Mouse (Mus musculus): Measurements from ENCODE around the gene Hspa12a. TPM values are rescaled to one million over a fixed set of nuclear protein-coding genes. Genes with fewer than 3 reads are reported as not detected.

Hspa12a gene
- polyA plus RNA-seq, 1 experiment from 2014 or later = 1.3 TPM

DNA sequence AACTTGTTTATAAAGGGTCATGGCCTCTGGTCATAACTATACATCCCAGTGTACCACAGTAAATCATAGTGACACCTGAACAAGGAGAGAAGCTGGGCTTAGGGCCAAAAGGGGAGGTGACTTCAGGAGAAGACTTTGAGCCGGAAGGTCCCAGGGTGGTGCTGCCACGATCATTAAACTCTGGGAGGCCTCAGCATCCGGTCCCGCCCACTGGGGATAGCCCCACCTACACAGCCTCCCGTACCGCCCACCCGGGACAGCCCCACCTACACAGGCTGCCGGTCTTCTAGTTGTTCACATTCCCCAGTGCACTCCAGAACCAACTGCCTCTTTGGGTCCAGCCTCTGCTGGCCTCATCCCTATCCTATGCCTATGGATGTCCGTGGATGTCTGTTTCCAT, 184.0 kb downstream of the Hspa12a start, which contains the start of gene Pnliprp2:
Gene Pnliprp2, plus strand, starts transcription at position 297 of the 400 bp plus-strand sequence.
- Histone ChIP-seq H3K9ac (no peak within 1 kb of the TSS), H3K36me3 (no peaks in the 10 kb centered on the region), H3K4me1 (no peaks in the 10 kb centered on the region), H3K4me2 (no peak within 1 kb of the TSS), H3K4me3 (no peak within 1 kb of the TSS), H3K27me3 (replicated peaks) (no peaks in the 10 kb centered on the region), H3K27ac (no peak within 1 kb of the TSS), H3K9me3 (replicated peaks) (0 out of 2 replicates have a peak, but pooled peaks cover 5% of the 10 kb centered on the region)
- ATAC-seq = no peak
- WGBS (ENCODE audit: insufficient replicate concordance) = 45% methylated on average over 9 of the region's 9 CpGs

DNA sequence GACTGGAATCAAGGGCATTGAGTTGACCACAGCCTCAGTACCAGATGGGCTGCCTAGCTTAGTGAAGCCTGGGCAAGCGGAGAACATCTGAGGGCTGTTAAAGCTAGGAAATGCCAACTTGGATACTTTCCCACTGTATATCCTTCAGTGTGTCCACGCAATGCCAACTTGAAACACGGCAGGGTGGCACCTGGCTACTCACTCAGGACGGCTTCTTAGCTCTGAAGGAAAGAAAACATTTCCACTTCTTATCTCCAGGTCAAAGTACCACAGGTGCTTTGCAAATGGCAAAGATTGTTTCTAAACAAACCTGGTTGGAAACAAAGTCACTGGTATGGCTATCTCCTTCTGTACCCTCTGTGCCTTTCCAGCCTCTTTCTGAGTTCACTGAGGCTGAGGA, 184.6 kb downstream of the Hspa12a start:
- WGBS (ENCODE audit: insufficient replicate concordance) = 67% methylated on average over 4 of the region's 4 CpGs
- Histone ChIP-seq H3K4me2 (no peak overlapping the region), H3K27ac (no peak overlapping the region), H3K9me3 (replicated peaks) (0 out of 2 replicates have a peak, but pooled peaks cover 5% of the 10 kb centered on the region), H3K4me3 (no peak overlapping the region), H3K9ac (no peak overlapping the region), H3K36me3 (no peaks in the 10 kb centered on the region), H3K27me3 (replicated peaks) (no peaks in the 10 kb centered on the region), H3K4me1 (no peaks in the 10 kb centered on the region)
- no peak for ATAC-seq

DNA sequence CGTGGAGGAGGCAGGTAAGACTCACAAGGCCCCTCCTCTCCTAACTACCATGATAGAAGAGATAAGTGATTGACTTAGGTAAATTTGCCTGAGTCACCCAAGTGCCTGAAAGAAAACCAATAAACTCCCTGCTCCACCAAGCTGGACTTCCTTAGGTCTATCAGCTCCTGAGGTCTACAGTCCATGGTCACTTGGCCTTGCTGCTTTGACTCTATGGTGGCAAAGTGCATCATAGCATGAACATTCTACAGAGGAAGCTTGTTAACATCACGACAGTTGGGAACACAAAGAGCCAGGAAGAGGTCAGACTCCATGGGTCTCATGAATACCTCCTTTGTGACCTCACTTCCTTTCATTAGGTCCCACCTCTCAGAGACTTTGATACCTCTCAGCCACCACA, 191.9 kb downstream of the Hspa12a start:
- H3K27me3 ChIP-seq (replicated peaks) = no peaks in the 10 kb centered on the region
- 42% methylated on average over 2 of the region's 2 CpGs for WGBS (ENCODE audit: insufficient replicate concordance)
- H3K36me3 ChIP-seq = no peaks in the 10 kb centered on the region
- no peak overlapping the region for H3K4me2 ChIP-seq
- H3K9me3 ChIP-seq (replicated peaks) = no peaks in the 10 kb centered on the region
- H3K4me3 ChIP-seq = no peak overlapping the region
- no peak overlapping the region for H3K9ac ChIP-seq
- H3K4me1 ChIP-seq = no peaks in the 10 kb centered on the region
- ATAC-seq = no peak
- no peak overlapping the region for H3K27ac ChIP-seq

DNA sequence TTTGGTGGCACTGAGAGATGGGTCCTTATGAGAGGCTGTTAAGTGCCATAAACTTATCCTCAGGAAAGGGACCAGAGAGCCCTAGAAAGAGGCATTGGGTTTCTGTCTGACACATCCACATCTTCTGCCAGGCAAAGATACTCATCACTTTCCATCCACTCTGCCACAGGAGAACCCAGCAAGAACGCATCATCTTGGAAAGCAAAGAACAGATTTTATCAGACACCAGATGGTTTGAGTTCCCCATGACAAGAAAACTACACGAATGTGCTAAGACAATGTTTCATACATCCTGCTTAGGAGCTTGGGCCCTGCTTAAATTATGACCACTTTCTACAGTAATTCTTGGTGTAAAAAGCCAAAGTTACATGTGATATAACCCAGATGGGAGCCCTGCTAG, 192.6 kb downstream of the Hspa12a start:
- no peaks in the 10 kb centered on the region for H3K9me3 ChIP-seq (replicated peaks)
- no peaks in the 10 kb centered on the region for H3K27me3 ChIP-seq (replicated peaks)
- no peak overlapping the region for H3K4me2 ChIP-seq
- H3K4me3 ChIP-seq = no peak overlapping the region
- H3K27ac ChIP-seq = no peak overlapping the region
- ATAC-seq = no peak
- H3K9ac ChIP-seq = no peak overlapping the region
- no peaks in the 10 kb centered on the region for H3K36me3 ChIP-seq
- H3K4me1 ChIP-seq = no peaks in the 10 kb centered on the region
- WGBS (ENCODE audit: insufficient replicate concordance) = 66% methylated on average over 2 of the region's 2 CpGs

DNA sequence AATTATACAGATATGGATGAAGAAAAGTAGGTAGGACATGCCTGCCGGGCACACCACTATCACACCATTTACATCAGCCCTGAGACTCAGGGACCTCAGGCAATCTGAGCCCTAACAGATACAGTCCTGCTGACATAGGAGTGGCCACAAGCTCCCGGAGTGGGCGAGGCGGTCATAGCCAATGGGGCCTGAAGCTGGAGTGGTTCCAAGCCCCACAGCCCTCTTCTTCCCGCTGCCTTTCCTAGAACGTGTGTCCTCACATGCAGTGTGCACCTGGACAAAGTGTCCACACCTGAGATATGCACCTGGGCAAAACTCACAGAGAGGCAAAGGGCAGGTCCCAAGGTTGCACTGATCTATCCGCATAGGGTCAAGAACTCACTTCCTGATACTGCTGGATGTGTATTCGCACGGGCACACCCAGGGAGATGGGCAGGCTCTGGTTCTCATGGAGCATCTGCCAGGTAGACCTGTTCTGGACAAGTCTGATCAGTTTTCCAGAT, 195.9 kb downstream of the Hspa12a start:
- Histone ChIP-seq H3K4me2 (no peak overlapping the region), H3K27ac (no peak overlapping the region), H3K27me3 (replicated peaks) (no peaks in the 10 kb centered on the region), H3K4me3 (no peak overlapping the region), H3K4me1 (no peaks in the 10 kb centered on the region), H3K9ac (no peak overlapping the region), H3K9me3 (replicated peaks) (no peaks in the 10 kb centered on the region), H3K36me3 (no peaks in the 10 kb centered on the region)
- ATAC-seq = no peak
- WGBS (ENCODE audit: insufficient replicate concordance) = 72% methylated on average over 9 of the region's 9 CpGs

Small RNA genes within 50 kb of the gene (microRNA-seq; reads per million reads assigned to microRNA genes)
- gene Mir3086 = 5.6 reads per million, percentile 10 among the genes with 10 or more reads in this experiment

Other genes with a start within 250 kb of the Hspa12a start
- 30.0 and 30.7 TPM in 2 replicates for gene Pnliprp1, start 214.8 kb downstream of the Hspa12a start, polyA plus RNA-seq (2016; fragmentation: Nextera tagmentation; extraction: Ambion mirVana)
- 5.5 and 7.5 TPM in 2 replicates for gene Pnliprp2, start 183.9 kb downstream of the Hspa12a start, polyA plus RNA-seq (2016; fragmentation: Nextera tagmentation; extraction: Ambion mirVana)
- 0.13 TPM in 1 of 2 replicates, not detected in the other for gene 1700019N19Rik, start 149.2 kb downstream of the Hspa12a start, polyA plus RNA-seq (2016; fragmentation: Nextera tagmentation; extraction: Ambion mirVana)
- 0.10 and 0.12 TPM in 2 replicates for gene Eno4, start 229 bp downstream of the Hspa12a start, polyA plus RNA-seq (2016; fragmentation: Nextera tagmentation; extraction: Ambion mirVana)
- 0.47 and 0.57 TPM in 2 replicates for gene Shtn1, start 132.4 kb upstream of the Hspa12a start, polyA plus RNA-seq (2016; fragmentation: Nextera tagmentation; extraction: Ambion mirVana)
- not detected in 2 replicates for gene Vax1, start 226.4 kb upstream of the Hspa12a start, polyA plus RNA-seq (2016; fragmentation: Nextera tagmentation; extraction: Ambion mirVana)